Mouse (Mus musculus): ENCODE measurements around the gene AY761184. TPM values are rescaled to one million over a fixed set of nuclear protein-coding genes. Genes with fewer than 3 reads are reported as not detected.
"Not testable (repeated sequence)": the region's sequence is repeated elsewhere in the genome, so short reads cannot be mapped to it uniquely, and the experiment has no call there.

The AY761184 gene
- not detected in 2 replicates for polyA plus RNA-seq (2014; fragmentation: Nextera tagmentation; extraction: Ambion mirVana)

- not testable (repeated sequence) for H3K9ac ChIP-seq (replicated peaks; ENCODE audit: low read length); H3K4me2 ChIP-seq (ENCODE audit: low read length); H3K27me3 ChIP-seq (ENCODE audit: control insufficient read depth, insufficient read depth, low read length); ATAC-seq (ENCODE audit: low FRiP score, low TSS enrichment); H3K4me1 ChIP-seq (ENCODE audit: control insufficient read depth, insufficient read depth, low read length); DNase-seq; H3K9me3 ChIP-seq (ENCODE audit: control insufficient read depth, low read length); H3K36me3 ChIP-seq (ENCODE audit: control insufficient read depth, insufficient read depth, low read length); H3K4me3 ChIP-seq (replicated peaks; ENCODE audit: low read depth, low read length); H3K27ac ChIP-seq (replicated peaks; ENCODE audit: low read depth, low read length)
- 55% methylated on average over 2 of the region's 2 CpGs for WGBS
Measured at GRCm38 (mm10) chr8:21703545-21703944, at the start of gene AY761184. AY761184 (minus strand) TSS chr8:21703645.

GRCm38 (mm10) chr8:21665497-21665896, 37.9 kb downstream of the AY761184 start, which contains the start of gene Defa34:
Defa34 (plus strand) TSS chr8:21665797.
- H3K27me3 ChIP-seq (ENCODE audit: control insufficient read depth, insufficient read depth, low read length); H3K4me1 ChIP-seq (ENCODE audit: control insufficient read depth, insufficient read depth, low read length); DNase-seq; ATAC-seq (ENCODE audit: low FRiP score, low TSS enrichment); H3K4me2 ChIP-seq (ENCODE audit: low read length); H3K4me3 ChIP-seq (replicated peaks; ENCODE audit: low read depth, low read length); H3K36me3 ChIP-seq (ENCODE audit: control insufficient read depth, insufficient read depth, low read length); H3K9me3 ChIP-seq (ENCODE audit: control insufficient read depth, low read length); H3K9ac ChIP-seq (replicated peaks; ENCODE audit: low read length); H3K27ac ChIP-seq (replicated peaks; ENCODE audit: low read depth, low read length): not testable (repeated sequence)
- WGBS, result 89% methylated on average over 1 of the region's 1 CpGs

GRCm38 (mm10) chr8:21655480-21655879, 48.0 kb downstream of the AY761184 start, which contains the start of gene Defa17:
Defa17 (plus strand) TSS chr8:21655780.
- not testable (repeated sequence) for DNase-seq; H3K36me3 ChIP-seq (ENCODE audit: control insufficient read depth, insufficient read depth, low read length); H3K9ac ChIP-seq (replicated peaks; ENCODE audit: low read length); H3K27ac ChIP-seq (replicated peaks; ENCODE audit: low read depth, low read length); ATAC-seq (ENCODE audit: low FRiP score, low TSS enrichment); H3K9me3 ChIP-seq (ENCODE audit: control insufficient read depth, low read length); H3K27me3 ChIP-seq (ENCODE audit: control insufficient read depth, insufficient read depth, low read length); H3K4me2 ChIP-seq (ENCODE audit: low read length); H3K4me3 ChIP-seq (replicated peaks; ENCODE audit: low read depth, low read length); H3K4me1 ChIP-seq (ENCODE audit: control insufficient read depth, insufficient read depth, low read length)
- WGBS, result no CpG with 5 or more reads among the region's 2 CpGs

Other genes starting within 250 kb of the AY761184 start
- not detected in 2 replicates for gene Gm7849, start 247.1 kb downstream of the AY761184 start, polyA plus RNA-seq (2014; fragmentation: Nextera tagmentation; extraction: Ambion mirVana)
- not detected in 2 replicates for gene Defa20, start 194.4 kb downstream of the AY761184 start, polyA plus RNA-seq (2014; fragmentation: Nextera tagmentation; extraction: Ambion mirVana)
- gene Defa32, start 174.6 kb downstream of the AY761184 start, polyA plus RNA-seq (2014; fragmentation: Nextera tagmentation; extraction: Ambion mirVana), result not detected in 2 replicates
- gene Defa37, start 138.3 kb downstream of the AY761184 start, polyA plus RNA-seq (2014; fragmentation: Nextera tagmentation; extraction: Ambion mirVana), result not detected in 2 replicates
- gene Defa28, start 120.6 kb downstream of the AY761184 start, polyA plus RNA-seq (2014; fragmentation: Nextera tagmentation; extraction: Ambion mirVana), result not detected in 2 replicates
- gene Gm7861, start 109.1 kb downstream of the AY761184 start, polyA plus RNA-seq (2014; fragmentation: Nextera tagmentation; extraction: Ambion mirVana), result not detected in 2 replicates
- gene Defa26, start 85.5 kb downstream of the AY761184 start, polyA plus RNA-seq (2014; fragmentation: Nextera tagmentation; extraction: Ambion mirVana), result not detected in 2 replicates
- not detected in 2 replicates for gene Defa17, start 47.9 kb downstream of the AY761184 start, polyA plus RNA-seq (2014; fragmentation: Nextera tagmentation; extraction: Ambion mirVana)
- gene Defa34, start 37.8 kb downstream of the AY761184 start, polyA plus RNA-seq (2014; fragmentation: Nextera tagmentation; extraction: Ambion mirVana), result not detected in 2 replicates
- not detected in 2 replicates for gene Defa24, start 30.8 kb upstream of the AY761184 start, polyA plus RNA-seq (2014; fragmentation: Nextera tagmentation; extraction: Ambion mirVana)
- not detected in 2 replicates for gene Defb50, start 119.9 kb upstream of the AY761184 start, polyA plus RNA-seq (2014; fragmentation: Nextera tagmentation; extraction: Ambion mirVana)
- not detected in 2 replicates for gene Defb2, start 136.3 kb upstream of the AY761184 start, polyA plus RNA-seq (2014; fragmentation: Nextera tagmentation; extraction: Ambion mirVana)
- not detected in 2 replicates for gene Defb10, start 155.3 kb upstream of the AY761184 start, polyA plus RNA-seq (2014; fragmentation: Nextera tagmentation; extraction: Ambion mirVana)
- gene Defb9, start 181.8 kb upstream of the AY761184 start, polyA plus RNA-seq (2014; fragmentation: Nextera tagmentation; extraction: Ambion mirVana), result not detected in 2 replicates
- gene Defb11, start 202.8 kb upstream of the AY761184 start, polyA plus RNA-seq (2014; fragmentation: Nextera tagmentation; extraction: Ambion mirVana), result 2.4 TPM in 1 of 2 replicates, not detected in the other
- gene Defb15, start 229.1 kb upstream of the AY761184 start, polyA plus RNA-seq (2014; fragmentation: Nextera tagmentation; extraction: Ambion mirVana), result not detected in 2 replicates
- not detected in 2 replicates for gene Defb35, start 234.7 kb upstream of the AY761184 start, polyA plus RNA-seq (2014; fragmentation: Nextera tagmentation; extraction: Ambion mirVana)
- gene Defb13, start 243.1 kb upstream of the AY761184 start, polyA plus RNA-seq (2014; fragmentation: Nextera tagmentation; extraction: Ambion mirVana), result not detected in 2 replicates